Mouse (Mus musculus): ENCODE results near the gene Gm10320. TPM values are rescaled to one million over a fixed set of nuclear protein-coding genes. Genes with fewer than 3 reads are reported as not detected.
A peak's percentile ranks its signal among the peaks of the same experiment; 100 is the strongest.

Gm10320 gene
- polyA plus RNA-seq, 2 experiments: 1.6 to 2.3 TPM

- Histone ChIP-seq H3K4me3 (replicated peaks; ENCODE audit: low read length) (no peak overlapping the region), H3K9me3 (ENCODE audit: control insufficient read depth, low read length) (no peaks in the 10 kb centered on the region), H3K27me3 (ENCODE audit: control insufficient read depth, insufficient read depth, low read length) (peaks cover 77% of the 10 kb centered on the region), H3K9ac (ENCODE audit: low read depth, low read length, severe bottlenecking) (no peak overlapping the region), H3K4me2 (replicated peaks; ENCODE audit: low read depth, low read length, severe bottlenecking) (no peak overlapping the region), H3K27ac (replicated peaks; ENCODE audit: low read depth, low read length) (no peak overlapping the region), H3K4me1 (ENCODE audit: control insufficient read depth, insufficient read depth, low read length) (peaks cover 19% of the 10 kb centered on the region), H3K36me3 (ENCODE audit: control insufficient read depth, insufficient read depth, low read length) (no peaks in the 10 kb centered on the region)
- DNase-seq (ENCODE audit: low spot score) (no peak), ATAC-seq (ENCODE audit: low FRiP score, low read depth) (no peak)
- no peak for TF ChIP-seq POLR2A (IDR thresholded peaks at IDR 0.05; ENCODE audit: borderline replicate concordance, extremely low read depth, insufficient read depth, insufficient read length)
- 15% methylated on average over 13 of the region's 13 CpGs for WGBS
Measured at GRCm38 (mm10) chr13:98500471-98501125, 8.8 kb upstream of the Gm10320 start.

- DNase-seq (ENCODE audit: low spot score) (no peak), ATAC-seq (ENCODE audit: low FRiP score, low read depth) (no peak)
- peaks cover 58% of the 10 kb centered on the region for H3K27me3 ChIP-seq (ENCODE audit: control insufficient read depth, insufficient read depth, low read length)
- no peak overlapping the region for H3K9ac ChIP-seq (ENCODE audit: low read depth, low read length, severe bottlenecking)
- no peak overlapping the region for H3K4me3 ChIP-seq (replicated peaks; ENCODE audit: low read length)
- no peaks in the 10 kb centered on the region for H3K36me3 ChIP-seq (ENCODE audit: control insufficient read depth, insufficient read depth, low read length)
- H3K4me2 ChIP-seq (replicated peaks; ENCODE audit: low read depth, low read length, severe bottlenecking): no peak overlapping the region
- H3K9me3 ChIP-seq (ENCODE audit: control insufficient read depth, low read length): no peaks in the 10 kb centered on the region
- no peak for TF ChIP-seq POLR2A (IDR thresholded peaks at IDR 0.05; ENCODE audit: borderline replicate concordance, extremely low read depth, insufficient read depth, insufficient read length)
- 65% methylated on average over 5 of the region's 5 CpGs for WGBS
- H3K27ac ChIP-seq (replicated peaks; ENCODE audit: low read depth, low read length): no peak overlapping the region
- H3K4me1 ChIP-seq (ENCODE audit: control insufficient read depth, insufficient read depth, low read length): peaks cover 14% of the 10 kb centered on the region
Measured at GRCm38 (mm10) chr13:98498561-98498960, 6.8 kb upstream of the Gm10320 start.

- Histone ChIP-seq H3K36me3 (ENCODE audit: control insufficient read depth, insufficient read depth, low read length) (no peaks in the 10 kb centered on the region), H3K4me3 (replicated peaks; ENCODE audit: low read length) (no peak overlapping the region), H3K9me3 (ENCODE audit: control insufficient read depth, low read length) (no peaks in the 10 kb centered on the region), H3K27me3 (ENCODE audit: control insufficient read depth, insufficient read depth, low read length) (peaks cover 53% of the 10 kb centered on the region), H3K9ac (ENCODE audit: low read depth, low read length, severe bottlenecking) (no peak overlapping the region), H3K4me2 (replicated peaks; ENCODE audit: low read depth, low read length, severe bottlenecking) (no peak overlapping the region), H3K4me1 (ENCODE audit: control insufficient read depth, insufficient read depth, low read length) (peaks cover 10% of the 10 kb centered on the region; the same call in 1 of the 2 replicates), H3K27ac (replicated peaks; ENCODE audit: low read depth, low read length) (no peak overlapping the region)
- no peak for TF ChIP-seq POLR2A (IDR thresholded peaks at IDR 0.05; ENCODE audit: borderline replicate concordance, extremely low read depth, insufficient read depth, insufficient read length)
- ATAC-seq (ENCODE audit: low FRiP score, low read depth) (no peak), DNase-seq (ENCODE audit: low spot score) (no peak)
- WGBS: 51% methylated on average over 11 of the region's 11 CpGs
Measured at GRCm38 (mm10) chr13:98498080-98498479, 6.3 kb upstream of the Gm10320 start.

DNA sequence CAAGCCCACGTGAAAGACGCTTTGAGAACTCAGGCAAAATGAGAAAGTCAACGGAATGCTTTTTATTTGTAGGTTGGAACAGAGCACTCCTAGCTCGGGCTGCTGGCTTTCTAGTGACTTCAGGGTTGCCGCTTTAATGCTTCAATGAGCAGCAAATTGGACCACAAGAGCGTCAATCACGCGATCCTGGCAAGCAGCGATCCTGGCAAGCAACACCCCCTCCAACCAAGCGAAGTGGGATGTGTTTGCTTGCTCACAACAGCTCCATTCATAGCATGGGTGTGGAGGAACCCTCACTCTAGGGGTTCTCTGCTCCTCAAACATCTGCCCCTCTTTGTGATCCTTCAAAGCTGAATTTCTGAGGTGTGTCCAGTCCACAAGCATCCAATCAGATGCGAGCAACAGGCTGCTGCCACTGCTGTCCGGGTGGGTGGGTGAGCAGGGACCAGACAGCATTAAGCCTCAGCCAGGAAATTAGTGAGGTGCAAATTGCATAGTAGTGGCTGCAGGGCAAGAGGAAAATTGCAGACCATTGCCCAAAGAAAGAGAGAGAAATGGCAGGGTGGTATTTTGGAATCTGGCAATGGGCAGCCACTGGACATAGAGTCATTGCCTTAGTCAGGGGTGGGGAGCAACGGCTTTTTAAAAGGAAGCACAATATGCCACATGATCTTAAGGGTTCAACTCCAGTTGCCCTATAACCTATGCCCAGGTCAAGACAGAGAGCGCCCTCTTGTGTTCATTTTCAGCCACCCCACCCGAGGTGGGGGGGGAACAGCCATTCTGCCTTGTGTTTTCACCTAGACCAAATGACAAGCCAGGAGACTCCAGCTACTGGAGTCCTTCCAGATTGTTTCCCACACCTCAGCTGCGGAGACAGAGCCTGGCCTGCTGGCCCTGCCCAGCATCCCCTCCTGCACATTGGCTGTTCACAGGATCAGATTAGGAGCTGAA is 5.4 kb upstream of the Gm10320 start:
- TF ChIP-seq POLR2A (IDR thresholded peaks at IDR 0.05; ENCODE audit: borderline replicate concordance, extremely low read depth, insufficient read depth, insufficient read length): no peak
- Histone ChIP-seq H3K27me3 (ENCODE audit: control insufficient read depth, insufficient read depth, low read length) (peaks cover 45% of the 10 kb centered on the region), H3K9ac (ENCODE audit: low read depth, low read length, severe bottlenecking) (no peak overlapping the region), H3K4me2 (replicated peaks; ENCODE audit: low read depth, low read length, severe bottlenecking) (no peak overlapping the region), H3K4me1 (ENCODE audit: control insufficient read depth, insufficient read depth, low read length) (peaks cover 6% of the 10 kb centered on the region; the same call in 1 of the 2 replicates), H3K9me3 (ENCODE audit: control insufficient read depth, low read length) (no peaks in the 10 kb centered on the region), H3K4me3 (replicated peaks; ENCODE audit: low read length) (no peak overlapping the region), H3K36me3 (ENCODE audit: control insufficient read depth, insufficient read depth, low read length) (no peaks in the 10 kb centered on the region), H3K27ac (replicated peaks; ENCODE audit: low read depth, low read length) (no peak overlapping the region)
- no peak for ATAC-seq (ENCODE audit: low FRiP score, low read depth)
- 26% methylated on average over 16 of the region's 16 CpGs for WGBS
- DNase-seq (ENCODE audit: low spot score): peak; percentile 28

GRCm38 (mm10) chr13:98494492-98495064 is 2.8 kb upstream of the Gm10320 start:
- peaks cover 19% of the 10 kb centered on the region for H3K27me3 ChIP-seq (ENCODE audit: control insufficient read depth, insufficient read depth, low read length)
- 64% methylated on average over 7 of the region's 8 CpGs for WGBS
- DNase-seq (ENCODE audit: low spot score) (no peak), ATAC-seq (ENCODE audit: low FRiP score, low read depth) (no peak)
- no peak overlapping the region for H3K9ac ChIP-seq (ENCODE audit: low read depth, low read length, severe bottlenecking)
- H3K9me3 ChIP-seq (ENCODE audit: control insufficient read depth, low read length): no peaks in the 10 kb centered on the region
- no peak overlapping the region for H3K27ac ChIP-seq (replicated peaks; ENCODE audit: low read depth, low read length)
- H3K36me3 ChIP-seq (ENCODE audit: control insufficient read depth, insufficient read depth, low read length): no peaks in the 10 kb centered on the region
- no peak overlapping the region for H3K4me3 ChIP-seq (replicated peaks; ENCODE audit: low read length)
- no peak for TF ChIP-seq POLR2A (IDR thresholded peaks at IDR 0.05; ENCODE audit: borderline replicate concordance, extremely low read depth, insufficient read depth, insufficient read length)
- H3K4me1 ChIP-seq (ENCODE audit: control insufficient read depth, insufficient read depth, low read length): peaks cover 10% of the 10 kb centered on the region; the same call in 1 of the 2 replicates
- no peak overlapping the region for H3K4me2 ChIP-seq (replicated peaks; ENCODE audit: low read depth, low read length, severe bottlenecking)

Data from limb, embryonic 14.5 days (tissue).